Mouse (Mus musculus): Measurements from ENCODE around the gene Slc38a10. TPM values are rescaled to one million over a fixed set of nuclear protein-coding genes. Genes with fewer than 3 reads are reported as not detected.

Gene Slc38a10
- polyA plus RNA-seq, 1 experiment = 90.4 TPM

DNA sequence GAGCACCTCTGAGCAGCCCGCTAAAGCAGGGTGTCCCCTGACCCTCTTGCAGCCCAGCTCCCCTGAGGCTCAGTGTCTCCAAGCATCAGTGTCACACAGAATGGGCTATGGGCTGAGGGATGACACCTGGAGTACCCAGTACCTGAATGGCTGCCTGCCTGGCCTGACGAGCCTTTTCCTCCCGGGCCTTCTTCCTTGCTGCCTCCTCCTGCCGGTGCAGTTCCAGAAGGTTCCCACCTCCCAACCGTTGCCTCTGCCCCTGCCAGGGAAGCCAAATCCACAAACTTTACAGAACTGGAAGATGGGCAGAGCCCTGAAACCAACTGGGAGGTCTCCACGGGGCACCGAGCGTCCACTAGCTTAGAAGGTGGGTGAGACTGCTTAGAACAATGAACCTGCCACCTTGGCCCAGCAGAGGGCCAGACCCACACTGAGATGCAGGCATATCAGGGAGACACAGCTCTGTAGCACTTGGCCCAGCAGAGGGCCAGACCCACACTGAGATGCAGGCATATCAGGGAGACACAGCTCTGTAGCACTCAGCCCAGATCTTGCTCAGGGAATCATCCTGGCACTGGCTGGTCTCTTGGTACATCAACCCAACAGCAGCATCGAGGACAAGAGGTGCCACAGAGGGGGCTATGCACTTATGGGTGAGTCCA lies 78.0 kb downstream of the Slc38a10 start:
- TF ChIP-seq CTCF (IDR thresholded peaks at IDR 0.05; ENCODE audit: control insufficient read depth, insufficient read depth, insufficient replicate concordance, low read depth, low read length) (no peak), POLR2A (IDR thresholded peaks at IDR 0.05; ENCODE audit: control insufficient read depth, low read depth, low read length) (no peak)
- Histone ChIP-seq H3K27ac (ENCODE audit: control insufficient read depth, insufficient read depth, low read depth, low read length) (no peak overlapping the region), H3K27me3 (ENCODE audit: control insufficient read depth, insufficient read depth, low read length) (no peaks in the 10 kb centered on the region)

DNA sequence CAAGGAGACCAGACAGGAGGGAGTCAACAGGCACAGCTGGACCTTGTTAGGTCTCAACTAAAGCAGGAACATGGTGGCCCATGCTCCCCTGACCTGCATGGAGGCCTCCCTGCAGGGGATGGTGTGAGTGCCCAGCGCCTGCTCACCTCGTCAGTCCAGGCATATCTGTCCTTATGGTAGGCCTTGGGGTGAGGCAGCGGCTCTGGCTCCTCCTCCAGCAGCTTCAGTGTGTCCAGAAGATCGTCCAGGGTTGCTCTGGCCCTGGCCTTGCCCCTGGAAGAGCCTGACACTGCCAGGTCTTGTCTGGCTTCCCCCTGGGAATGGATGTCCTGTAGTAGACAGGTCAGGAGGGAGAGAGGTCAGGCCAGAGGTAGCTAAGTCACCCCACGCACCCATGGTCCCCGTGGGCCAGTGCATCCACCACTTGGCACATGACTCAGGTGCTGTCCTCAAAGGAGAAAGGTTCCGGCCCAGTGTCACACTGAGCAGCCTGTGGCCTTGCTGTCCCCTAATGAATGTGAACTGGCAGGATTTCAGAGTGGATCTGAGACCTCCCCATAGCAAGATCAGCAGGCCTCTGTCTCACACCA lies 79.3 kb downstream of the Slc38a10 start:
- H3K27ac ChIP-seq (ENCODE audit: control insufficient read depth, insufficient read depth, low read depth, low read length) = no peak overlapping the region
- no peaks in the 10 kb centered on the region; the same call in 1 of the 2 replicates for H3K36me3 ChIP-seq (ENCODE audit: control insufficient read depth, insufficient read depth, low read length)
- no peak overlapping the region for H3K4me3 ChIP-seq (ENCODE audit: control insufficient read depth, low read depth, low read length)
- TF ChIP-seq POLR2A (IDR thresholded peaks at IDR 0.05; ENCODE audit: control insufficient read depth, low read depth, low read length) (no peak), CTCF (IDR thresholded peaks at IDR 0.05; ENCODE audit: control insufficient read depth, insufficient read depth, insufficient replicate concordance, low read depth, low read length) (no peak)
- no peaks in the 10 kb centered on the region; the same call in 1 of the 2 replicates for H3K4me1 ChIP-seq (ENCODE audit: control insufficient read depth, insufficient read depth, low read length)
- no peaks in the 10 kb centered on the region for H3K27me3 ChIP-seq (ENCODE audit: control insufficient read depth, insufficient read depth, low read length)

More for the DNA sequence above, 78.0 kb downstream of the Slc38a10 start:
- H3K36me3 ChIP-seq (ENCODE audit: control insufficient read depth, insufficient read depth, low read length) = no peaks in the 10 kb centered on the region; the same call in none of the 2 replicates
- H3K4me3 ChIP-seq (ENCODE audit: control insufficient read depth, low read depth, low read length) = no peak overlapping the region
- H3K4me1 ChIP-seq (ENCODE audit: control insufficient read depth, insufficient read depth, low read length) = no peaks in the 10 kb centered on the region; the same call in 1 of the 2 replicates

DNA sequence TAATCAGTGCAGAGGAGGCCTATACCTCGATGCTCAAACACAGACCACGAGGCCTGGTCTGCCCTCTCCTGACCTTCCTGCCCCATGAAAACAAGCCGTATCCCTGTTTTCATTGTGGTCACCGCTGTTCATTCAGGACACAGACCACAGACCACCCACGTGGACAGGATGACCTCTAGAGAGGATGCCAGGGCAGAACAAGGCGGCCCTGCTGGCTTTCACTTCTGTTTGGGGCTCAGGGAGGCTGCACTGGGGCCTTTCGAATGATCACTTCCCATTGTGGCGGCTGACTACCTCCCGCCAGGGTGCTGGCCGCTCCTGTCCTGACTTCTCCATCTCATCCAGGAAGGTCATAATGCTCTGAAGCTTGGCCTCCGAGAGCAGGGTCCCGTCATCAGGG lies 80.1 kb downstream of the Slc38a10 start:
- TF ChIP-seq POLR2A (IDR thresholded peaks at IDR 0.05; ENCODE audit: control insufficient read depth, low read depth, low read length) (no peak), CTCF (IDR thresholded peaks at IDR 0.05; ENCODE audit: control insufficient read depth, insufficient read depth, insufficient replicate concordance, low read depth, low read length) (no peak)
- Histone ChIP-seq H3K27ac (ENCODE audit: control insufficient read depth, insufficient read depth, low read depth, low read length) (no peak overlapping the region), H3K4me3 (ENCODE audit: control insufficient read depth, low read depth, low read length) (no peak overlapping the region), H3K36me3 (ENCODE audit: control insufficient read depth, insufficient read depth, low read length) (no peaks in the 10 kb centered on the region; the same call in 1 of the 2 replicates), H3K27me3 (ENCODE audit: control insufficient read depth, insufficient read depth, low read length) (no peaks in the 10 kb centered on the region), H3K4me1 (ENCODE audit: control insufficient read depth, insufficient read depth, low read length) (no peaks in the 10 kb centered on the region; the same call in 1 of the 2 replicates)

DNA sequence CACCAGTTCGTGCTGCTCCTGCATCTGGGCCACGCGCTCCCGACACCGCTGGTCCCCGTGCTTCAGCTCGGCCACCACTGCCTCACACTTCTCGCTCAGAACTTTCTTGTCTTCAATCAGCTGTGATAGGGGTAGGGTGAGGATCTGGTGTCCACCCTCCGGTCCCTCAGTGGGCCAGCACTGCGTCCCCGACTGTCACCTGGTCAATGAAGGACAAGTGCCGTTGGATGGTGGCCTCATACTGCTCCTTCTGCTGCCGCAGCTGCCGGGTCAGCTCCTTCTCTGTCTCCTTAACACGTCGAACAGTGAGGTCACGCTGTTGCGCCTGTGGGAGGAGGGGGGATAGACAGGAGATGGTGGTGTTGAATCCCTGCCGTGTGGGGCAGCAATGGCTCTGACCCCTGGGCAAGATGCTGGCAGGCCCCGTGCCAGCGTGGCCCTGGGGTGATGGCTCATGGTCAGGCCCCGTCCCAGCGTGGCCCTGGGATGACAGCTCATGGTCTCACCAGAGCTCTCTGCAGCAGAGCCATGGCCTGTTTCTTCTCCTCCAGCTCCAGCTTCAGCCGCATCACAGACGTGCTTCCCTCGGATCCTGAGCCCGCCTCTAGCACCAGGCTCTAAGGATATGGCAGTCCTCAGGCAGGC lies 80.7 kb downstream of the Slc38a10 start:
- no peak for TF ChIP-seq CTCF (IDR thresholded peaks at IDR 0.05; ENCODE audit: control insufficient read depth, insufficient read depth, insufficient replicate concordance, low read depth, low read length)
- H3K27ac ChIP-seq (ENCODE audit: control insufficient read depth, insufficient read depth, low read depth, low read length) = no peak overlapping the region
- no peaks in the 10 kb centered on the region for H3K27me3 ChIP-seq (ENCODE audit: control insufficient read depth, insufficient read depth, low read length)
- H3K4me3 ChIP-seq (ENCODE audit: control insufficient read depth, low read depth, low read length) = no peak overlapping the region
- H3K36me3 ChIP-seq (ENCODE audit: control insufficient read depth, insufficient read depth, low read length) = no peaks in the 10 kb centered on the region; the same call in 1 of the 2 replicates
- H3K4me1 ChIP-seq (ENCODE audit: control insufficient read depth, insufficient read depth, low read length) = no peaks in the 10 kb centered on the region; the same call in 1 of the 2 replicates

DNA sequence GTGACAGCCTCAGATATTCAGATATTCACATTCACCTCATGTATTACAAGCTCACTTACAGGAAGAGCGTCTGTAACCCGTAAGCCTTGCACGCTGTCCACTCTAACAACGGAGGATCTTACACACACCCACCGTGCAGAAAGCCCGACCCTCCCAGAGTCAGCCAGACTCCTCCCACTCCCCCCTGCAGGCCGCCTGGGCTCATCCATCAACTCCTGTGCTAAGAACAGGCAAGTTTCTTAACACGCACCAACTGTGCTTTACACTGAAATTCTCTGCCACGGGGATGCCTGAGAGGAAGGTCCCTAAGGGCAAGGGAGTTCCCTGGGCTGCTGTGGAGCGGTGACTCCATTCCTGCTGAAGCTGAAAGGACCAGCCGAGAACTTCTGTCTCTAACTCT lies 81.9 kb downstream of the Slc38a10 start:
- no peak overlapping the region for H3K27ac ChIP-seq (ENCODE audit: control insufficient read depth, insufficient read depth, low read depth, low read length)

DNA sequence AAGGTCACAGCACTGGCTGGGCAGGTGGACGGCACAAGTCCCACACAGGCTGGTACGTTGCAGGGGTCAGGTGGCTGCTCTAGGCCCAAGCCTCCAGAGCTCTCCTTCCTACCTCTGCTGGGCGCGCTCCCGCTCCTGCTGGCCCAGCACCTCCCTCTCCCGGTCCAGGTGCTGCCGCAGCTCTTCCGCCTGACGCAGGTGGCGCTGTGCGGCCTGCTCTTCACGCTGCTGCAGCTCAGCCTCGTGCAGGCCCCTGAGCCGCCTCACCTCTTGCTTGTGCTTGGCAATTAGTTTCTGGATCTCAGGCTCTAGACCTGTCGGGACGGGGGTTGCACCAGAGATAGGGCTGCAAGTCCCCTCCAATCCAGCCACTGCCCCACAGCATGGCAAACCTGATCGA lies 83.3 kb downstream of the Slc38a10 start:
- H3K4me1 ChIP-seq (ENCODE audit: control insufficient read depth, insufficient read depth, low read length) = no peaks in the 10 kb centered on the region; the same call in 1 of the 2 replicates
- H3K27me3 ChIP-seq (ENCODE audit: control insufficient read depth, insufficient read depth, low read length) = no peaks in the 10 kb centered on the region
- H3K27ac ChIP-seq (ENCODE audit: control insufficient read depth, insufficient read depth, low read depth, low read length) = no peak overlapping the region
- no peaks in the 10 kb centered on the region; the same call in 1 of the 2 replicates for H3K36me3 ChIP-seq (ENCODE audit: control insufficient read depth, insufficient read depth, low read length)
- TF ChIP-seq CTCF (IDR thresholded peaks at IDR 0.05; ENCODE audit: control insufficient read depth, insufficient read depth, insufficient replicate concordance, low read depth, low read length) = no peak
- TF ChIP-seq POLR2A (IDR thresholded peaks at IDR 0.05; ENCODE audit: control insufficient read depth, low read depth, low read length) = no peak
- H3K4me3 ChIP-seq (ENCODE audit: control insufficient read depth, low read depth, low read length) = no peak overlapping the region

More for the DNA sequence above, 81.9 kb downstream of the Slc38a10 start:
- TF ChIP-seq POLR2A (IDR thresholded peaks at IDR 0.05; ENCODE audit: control insufficient read depth, low read depth, low read length) = no peak
- TF ChIP-seq CTCF (IDR thresholded peaks at IDR 0.05; ENCODE audit: control insufficient read depth, insufficient read depth, insufficient replicate concordance, low read depth, low read length) = no peak
- no peaks in the 10 kb centered on the region for H3K27me3 ChIP-seq (ENCODE audit: control insufficient read depth, insufficient read depth, low read length)
- no peaks in the 10 kb centered on the region; the same call in 1 of the 2 replicates for H3K4me1 ChIP-seq (ENCODE audit: control insufficient read depth, insufficient read depth, low read length)
- H3K36me3 ChIP-seq (ENCODE audit: control insufficient read depth, insufficient read depth, low read length) = no peaks in the 10 kb centered on the region; the same call in 1 of the 2 replicates
- H3K4me3 ChIP-seq (ENCODE audit: control insufficient read depth, low read depth, low read length) = no peak overlapping the region

DNA sequence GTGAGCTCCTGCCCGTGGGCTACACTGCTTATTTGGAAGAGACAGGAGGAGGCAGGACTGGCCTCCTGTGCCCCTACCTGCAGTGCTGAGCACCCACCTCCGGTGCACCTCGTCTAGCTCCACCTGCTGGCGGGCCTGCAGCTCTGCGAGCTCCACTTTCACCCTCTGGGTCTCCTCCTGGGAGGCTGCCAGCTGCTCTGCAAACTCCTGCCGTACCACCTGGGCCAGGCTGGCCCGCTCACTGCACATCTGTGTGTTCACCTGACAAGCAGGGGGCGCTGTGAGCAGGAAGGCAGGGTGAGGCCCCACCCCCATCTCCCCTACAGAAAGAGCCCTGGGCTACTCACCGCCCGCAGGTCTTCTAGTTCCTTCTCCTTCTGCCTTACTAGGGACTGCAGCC lies 85.9 kb downstream of the Slc38a10 start:
- Histone ChIP-seq H3K4me1 (ENCODE audit: control insufficient read depth, insufficient read depth, low read length) (no peaks in the 10 kb centered on the region), H3K27ac (ENCODE audit: control insufficient read depth, insufficient read depth, low read depth, low read length) (no peak overlapping the region), H3K36me3 (ENCODE audit: control insufficient read depth, insufficient read depth, low read length) (no peaks in the 10 kb centered on the region), H3K4me3 (ENCODE audit: control insufficient read depth, low read depth, low read length) (no peak overlapping the region), H3K27me3 (ENCODE audit: control insufficient read depth, insufficient read depth, low read length) (no peaks in the 10 kb centered on the region)
- TF ChIP-seq POLR2A (IDR thresholded peaks at IDR 0.05; ENCODE audit: control insufficient read depth, low read depth, low read length) (no peak), CTCF (IDR thresholded peaks at IDR 0.05; ENCODE audit: control insufficient read depth, insufficient read depth, insufficient replicate concordance, low read depth, low read length) (peak; percentile 63)
